Mouse (Mus musculus) erythroid progenitor cell, adult 5-6 weeks (primary cell): ENCODE measurements around the gene Speer2. TPM values are rescaled to one million over a fixed set of nuclear protein-coding genes. Genes with fewer than 3 reads are reported as not detected.

Experiments
- ATAC-seq: replicated peaks from 2 replicates; pipeline ENCODE4 v1.8.0; 2016; ENCODE audit warnings: moderate number of reproducible peaks, mild to moderate bottlenecking, moderate TSS enrichment, inconsistent platforms; ENCODE audit not compliant: poor library complexity, low FRiP score, severe bottlenecking
- total RNA-seq, 2 experiments: library from RNA; stranded (forward) in 1 of 2; stranded (reverse) in 1 of 2; fragments of 150-400 nt in 1 of 2; fragments of 186-747, 209-891 nt in 1 of 2; gene quantifications; 2 replicates each; pipeline versions ENCODE4 v1.2.3 to v1.2.4; 2015 to 2017; ENCODE audit warnings: low replicate concordance in 2 of 2

Gene Speer2
- total RNA-seq (2015; ENCODE audit: low replicate concordance), result not detected in 2 replicates
- not detected in 2 replicates for total RNA-seq (2017; ENCODE audit: low replicate concordance)

DNA sequence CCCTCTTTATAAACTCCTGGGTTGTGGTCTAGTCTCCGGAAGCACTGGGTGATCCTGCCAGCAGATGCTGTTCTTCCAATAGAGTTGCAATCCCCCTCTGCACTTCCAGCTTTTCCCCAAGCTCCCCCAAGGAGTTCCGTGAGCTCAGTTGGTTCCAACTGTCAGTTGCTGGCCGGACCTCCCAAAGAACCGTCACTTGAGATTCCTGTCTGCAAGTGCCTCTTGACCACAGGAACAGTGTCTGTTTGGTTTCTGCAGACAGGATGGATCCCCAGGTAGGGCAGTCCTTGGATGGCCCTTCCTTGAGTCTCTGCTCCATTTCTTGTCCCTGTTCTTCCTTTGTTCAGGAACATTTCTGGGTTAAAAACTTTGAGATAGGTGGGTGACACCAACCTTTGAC is at the start of gene Speer2:
Speer2 (minus strand) TSS at position 101 of the 400 bp plus-strand sequence.
- no peak for ATAC-seq

DNA sequence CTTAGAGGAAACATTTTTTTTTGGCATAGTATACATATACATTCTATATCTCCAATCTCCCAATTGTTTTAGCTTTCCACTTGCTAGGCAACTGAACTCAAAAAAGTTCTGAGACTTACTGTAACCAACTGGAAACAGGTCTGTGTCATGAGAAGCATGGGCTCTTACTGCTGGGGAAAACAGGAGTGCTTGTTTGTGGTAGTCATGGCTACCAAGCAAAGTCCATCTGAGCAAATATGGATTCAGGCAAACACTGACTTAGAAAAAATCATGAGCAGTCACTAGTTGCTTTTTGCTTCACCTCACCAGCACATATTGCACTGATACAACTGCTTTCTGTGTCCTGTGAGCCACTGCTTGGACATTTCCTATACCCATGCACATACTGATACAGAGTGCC is 40.8 kb upstream of the Speer2 start:
- no peak for ATAC-seq

DNA sequence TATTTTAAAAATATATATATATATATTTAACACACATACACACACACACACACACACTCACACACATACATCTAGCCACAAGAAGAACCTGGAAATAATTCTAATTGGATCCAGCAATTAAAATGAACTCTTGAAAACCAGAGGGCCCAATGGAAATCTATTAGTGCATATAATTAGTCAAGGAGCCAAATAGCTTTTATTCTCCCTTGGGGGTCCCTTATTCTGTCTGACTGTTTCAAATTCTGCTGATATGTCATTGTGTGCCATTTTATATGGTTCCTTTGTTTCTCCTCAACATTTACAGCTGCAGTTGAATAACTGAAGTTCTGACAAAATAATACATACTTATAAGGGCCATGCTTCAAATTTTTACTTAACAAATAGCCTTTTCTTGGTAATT is 17.2 kb upstream of the Speer2 start:
- ATAC-seq, result no peak

DNA sequence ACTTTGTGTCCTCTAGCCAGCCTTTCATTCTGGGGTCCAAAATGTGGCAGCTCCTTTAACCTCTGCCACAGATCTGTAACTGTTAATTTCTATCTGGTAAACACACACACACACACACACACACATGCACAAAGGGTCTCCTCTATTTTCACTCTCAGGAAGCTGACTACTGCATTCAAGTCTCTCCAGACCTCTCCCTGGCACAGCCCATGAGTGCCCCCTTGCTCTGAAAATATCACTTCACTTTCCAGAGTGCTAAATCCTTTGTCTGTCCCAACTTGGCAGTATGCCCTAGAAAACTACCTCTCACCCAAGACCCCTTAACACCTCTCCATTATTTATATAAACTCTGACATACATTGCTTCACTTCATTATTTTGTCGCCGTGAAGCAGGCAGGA is 26.9 kb downstream of the Speer2 start:
- no peak for ATAC-seq

DNA sequence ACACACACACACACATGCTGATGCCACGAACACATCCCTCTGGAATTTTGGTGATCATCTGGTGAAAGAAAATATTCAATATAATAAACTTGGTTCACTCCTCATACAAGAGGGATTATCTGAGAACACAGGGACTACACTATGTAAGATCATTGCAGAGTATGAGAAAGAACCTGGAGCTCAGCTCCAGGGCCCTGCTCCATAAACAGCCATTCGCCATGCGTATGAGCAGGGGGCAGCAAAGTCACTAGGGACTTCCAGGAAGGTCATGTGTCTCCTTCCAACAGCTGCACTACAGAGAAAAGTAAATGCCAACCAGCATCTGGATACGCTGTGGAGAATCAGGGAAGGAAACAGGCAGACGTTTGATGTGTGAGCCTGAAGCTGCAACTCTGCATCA is 49.9 kb downstream of the Speer2 start:
- ATAC-seq, result no peak
